Mouse (Mus musculus): Measurements from ENCODE around the gene Hmgcll1. TPM values are rescaled to one million over a fixed set of nuclear protein-coding genes. Genes with fewer than 3 reads are reported as not detected.

Gene Hmgcll1
- polyA plus RNA-seq, 1 experiment from 2014 or later, result 2.9 TPM

GRCm38 (mm10) chr9:76168355-76168754, 153.7 kb downstream of the Hmgcll1 start:
- 44% methylated on average over 3 of the region's 3 CpGs for WGBS
- H3K4me2 ChIP-seq (ENCODE audit: low read depth, low read length), result no peak overlapping the region
- H3K27me3 ChIP-seq (replicated peaks; ENCODE audit: control insufficient read depth, insufficient read depth, low read length), result no peaks in the 10 kb centered on the region
- H3K4me1 ChIP-seq (ENCODE audit: control insufficient read depth, insufficient read depth, low read length), result no peaks in the 10 kb centered on the region
- ATAC-seq (ENCODE audit: low read depth) (no peak), DNase-seq (ENCODE audit: low spot score) (no peak)
- no peaks in the 10 kb centered on the region for H3K9me3 ChIP-seq (ENCODE audit: control insufficient read depth, low read length)
- H3K9ac ChIP-seq (ENCODE audit: low read depth, low read length), result no peak overlapping the region
- no peak overlapping the region for H3K4me3 ChIP-seq (ENCODE audit: low read depth, low read length)
- no peak overlapping the region for H3K27ac ChIP-seq (replicated peaks; ENCODE audit: low read depth, low read length)
- H3K36me3 ChIP-seq (ENCODE audit: control insufficient read depth, insufficient read depth, low read length), result no peaks in the 10 kb centered on the region

- 41% methylated on average over 5 of the region's 5 CpGs for WGBS
- Histone ChIP-seq H3K9me3 (ENCODE audit: control insufficient read depth, low read length) (no peaks in the 10 kb centered on the region), H3K27ac (replicated peaks; ENCODE audit: low read depth, low read length) (peak overlapping the region; percentile 46), H3K4me1 (ENCODE audit: control insufficient read depth, insufficient read depth, low read length) (no peaks in the 10 kb centered on the region), H3K27me3 (replicated peaks; ENCODE audit: control insufficient read depth, insufficient read depth, low read length) (no peaks in the 10 kb centered on the region), H3K4me3 (ENCODE audit: low read depth, low read length) (no peak overlapping the region), H3K9ac (ENCODE audit: low read depth, low read length) (no peak overlapping the region), H3K4me2 (ENCODE audit: low read depth, low read length) (no peak overlapping the region), H3K36me3 (ENCODE audit: control insufficient read depth, insufficient read depth, low read length) (no peaks in the 10 kb centered on the region)
- ATAC-seq (ENCODE audit: low read depth) (no peak), DNase-seq (ENCODE audit: low spot score) (peak; percentile 90)
Measured at GRCm38 (mm10) chr9:76172686-76173295, 158.1 kb downstream of the Hmgcll1 start.

- ATAC-seq (ENCODE audit: low read depth), result no peak
- Histone ChIP-seq H3K27ac (replicated peaks; ENCODE audit: low read depth, low read length) (no peak overlapping the region), H3K4me3 (ENCODE audit: low read depth, low read length) (no peak overlapping the region), H3K9me3 (ENCODE audit: control insufficient read depth, low read length) (no peaks in the 10 kb centered on the region), H3K9ac (ENCODE audit: low read depth, low read length) (no peak overlapping the region), H3K4me1 (ENCODE audit: control insufficient read depth, insufficient read depth, low read length) (no peaks in the 10 kb centered on the region), H3K4me2 (ENCODE audit: low read depth, low read length) (no peak overlapping the region), H3K36me3 (ENCODE audit: control insufficient read depth, insufficient read depth, low read length) (no peaks in the 10 kb centered on the region), H3K27me3 (replicated peaks; ENCODE audit: control insufficient read depth, insufficient read depth, low read length) (no peaks in the 10 kb centered on the region)
- DNase-seq (ENCODE audit: low spot score), result peak; percentile 78
Measured at GRCm38 (mm10) chr9:76179221-76179620, 164.6 kb downstream of the Hmgcll1 start.

Other genes with a start within 250 kb of the Hmgcll1 start
- gene Bmp5, start 239.5 kb upstream of the Hmgcll1 start, polyA plus RNA-seq (2014; fragmentation: Nextera tagmentation; extraction: Ambion mirVana), result 12.0 and 12.4 TPM in 2 replicates
- not detected in 2 replicates for gene Gfral, start 198.8 kb downstream of the Hmgcll1 start, polyA plus RNA-seq (2014; fragmentation: Nextera tagmentation; extraction: Ambion mirVana)

Measured in embryonic facial prominence, embryonic 14.5 days (tissue).